Mouse (Mus musculus) frontal cortex, postnatal 36 days (tissue): ENCODE results near the gene Gse1.

Experiments
- DNase-seq, 2 experiments: peaks; one replicate each; pipeline ENCODE4 v3.0.0; 2022; ENCODE audit warnings: low spot score in 2 of 2

Gene Gse1

DNA sequence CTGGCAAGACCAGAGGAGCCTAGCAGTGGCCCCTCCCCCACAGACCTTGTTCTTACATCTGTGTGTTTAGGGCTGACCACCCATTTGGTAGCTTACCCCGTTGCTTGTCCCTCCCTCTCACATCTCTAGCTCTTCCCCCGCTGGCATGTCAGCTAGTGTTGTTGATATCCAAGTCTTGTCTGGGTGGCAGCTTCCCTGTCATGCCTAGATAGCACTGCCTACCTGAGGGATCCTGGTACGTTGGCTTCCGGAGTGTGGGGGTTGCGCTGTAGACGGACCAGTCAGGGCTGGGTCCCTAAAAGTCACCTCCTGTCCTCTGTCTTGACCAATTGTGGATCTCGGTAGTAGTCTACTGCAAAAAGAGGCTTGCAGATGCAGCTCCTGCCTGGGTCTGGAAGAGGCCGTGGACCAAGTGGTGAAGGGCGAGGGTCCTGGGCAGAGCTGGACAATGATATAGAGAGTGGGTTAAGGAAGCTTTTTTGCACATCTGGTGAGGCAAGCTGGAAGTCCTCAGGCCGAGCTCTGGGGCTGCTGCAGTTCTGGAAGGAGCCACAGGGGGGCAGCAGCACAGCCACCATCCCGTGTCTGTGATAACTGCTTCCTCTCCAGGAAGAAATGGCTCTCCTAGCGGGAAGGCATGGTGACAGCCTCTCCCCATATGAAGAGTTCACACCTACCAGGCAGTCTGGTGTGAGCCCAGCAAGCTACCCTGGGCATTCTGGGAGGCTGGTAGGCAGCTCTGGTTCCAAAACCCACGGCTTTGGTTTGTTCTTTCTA lies 341.9 kb downstream of the Gse1 start:
- DNase-seq, result peak; percentile 84 to 86

DNA sequence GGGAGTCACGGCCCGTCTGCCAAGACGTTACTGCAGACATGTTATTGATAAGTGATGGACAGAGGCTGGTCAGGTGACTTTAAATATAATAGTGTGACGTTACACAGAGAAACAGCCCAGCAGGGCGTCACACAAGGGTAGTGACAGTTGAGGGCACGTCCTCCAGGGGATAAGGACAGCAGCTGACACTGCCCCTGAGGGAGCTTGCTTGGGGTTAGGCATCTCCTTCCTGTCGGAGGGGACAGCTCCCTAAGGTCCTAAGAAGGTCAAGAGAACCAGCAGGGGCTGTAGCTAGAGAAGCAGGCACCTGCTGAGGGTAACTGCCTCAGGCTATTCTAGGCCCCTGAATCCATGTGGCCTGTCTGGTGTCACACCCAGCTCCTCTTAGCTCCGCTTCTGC lies 343.3 kb downstream of the Gse1 start:
- DNase-seq, result no peak

DNA sequence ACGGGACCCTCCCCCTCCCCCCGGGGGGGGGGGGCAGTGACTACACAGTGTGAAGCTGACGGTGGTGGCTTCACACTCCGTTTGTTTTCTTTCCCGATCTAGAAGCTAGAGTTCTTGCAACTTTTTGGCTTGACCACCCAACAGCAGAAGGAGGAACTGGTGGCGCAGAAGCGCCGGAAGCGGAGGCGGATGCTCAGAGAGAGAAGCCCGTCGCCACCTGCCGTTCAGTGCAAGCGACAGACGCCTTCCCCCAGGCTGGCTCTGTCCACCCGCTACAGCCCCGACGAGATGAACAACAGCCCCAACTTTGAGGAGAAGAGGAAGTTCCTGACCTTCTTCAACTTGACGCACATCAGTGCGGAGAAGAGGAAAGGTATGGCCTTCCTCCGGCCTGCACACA lies 344.3 kb downstream of the Gse1 start:
- peak in 1 of 2 experiments; percentile 64 for DNase-seq

DNA sequence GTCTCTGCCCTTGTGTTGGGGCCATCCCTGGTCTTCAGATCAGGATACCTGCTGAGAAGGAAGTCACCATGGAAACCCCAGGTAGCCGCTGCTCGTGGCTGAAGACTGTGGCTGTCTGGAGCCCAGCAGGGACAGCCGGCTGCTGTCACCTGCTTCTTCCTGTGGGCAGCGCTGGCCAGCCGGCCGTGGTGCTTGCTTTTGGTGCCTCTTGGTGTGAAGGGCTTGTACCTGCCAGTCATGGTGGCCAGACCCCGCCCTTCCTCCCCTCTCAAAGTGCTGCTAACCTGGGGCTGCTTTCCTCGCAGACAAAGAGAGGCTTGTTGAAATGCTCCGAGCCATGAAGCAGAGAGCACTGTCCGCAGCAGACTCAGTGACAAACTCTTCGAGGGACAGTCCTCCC lies 345.6 kb downstream of the Gse1 start:
- DNase-seq, result no peak

DNA sequence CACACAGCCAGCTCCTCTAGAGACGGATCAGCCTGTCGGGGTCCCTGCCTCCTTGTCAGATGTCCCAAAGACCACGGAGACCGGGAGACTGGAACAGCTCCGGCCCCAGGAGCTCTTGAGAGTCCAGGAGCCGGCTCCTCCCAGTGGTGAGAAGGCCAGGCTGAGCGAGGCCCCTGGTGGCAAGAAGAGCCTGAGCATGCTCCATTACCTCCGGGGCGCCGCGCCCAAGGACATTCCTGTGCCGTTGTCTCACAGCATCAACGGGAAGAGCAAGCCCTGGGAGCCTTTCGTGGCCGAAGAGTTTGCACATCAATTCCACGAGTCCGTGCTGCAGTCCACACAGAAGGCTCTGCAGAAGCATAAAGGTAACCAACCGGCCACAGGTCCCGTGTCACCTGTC lies 346.7 kb downstream of the Gse1 start:
- DNase-seq, result no peak

DNA sequence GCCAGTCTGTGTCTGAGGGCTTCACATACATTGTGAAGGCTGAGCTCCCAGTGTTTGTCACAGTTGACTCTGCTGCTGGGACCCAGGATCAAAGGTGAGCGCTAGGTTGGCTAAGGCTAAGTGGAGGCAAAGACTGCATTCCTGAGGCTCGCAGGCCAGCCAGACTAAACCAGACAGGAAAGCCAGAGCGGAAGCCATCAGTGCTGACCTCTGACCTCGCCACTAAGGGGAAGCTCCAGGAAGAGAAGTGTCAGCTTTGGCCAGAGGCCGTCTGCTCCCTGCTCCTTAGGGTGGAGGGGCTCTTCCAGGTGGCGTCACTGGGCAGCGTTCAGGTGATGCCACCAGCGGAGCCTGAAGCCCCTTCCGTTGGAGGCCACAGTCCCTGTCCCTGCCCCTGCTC lies 347.5 kb downstream of the Gse1 start:
- DNase-seq, result no peak

DNA sequence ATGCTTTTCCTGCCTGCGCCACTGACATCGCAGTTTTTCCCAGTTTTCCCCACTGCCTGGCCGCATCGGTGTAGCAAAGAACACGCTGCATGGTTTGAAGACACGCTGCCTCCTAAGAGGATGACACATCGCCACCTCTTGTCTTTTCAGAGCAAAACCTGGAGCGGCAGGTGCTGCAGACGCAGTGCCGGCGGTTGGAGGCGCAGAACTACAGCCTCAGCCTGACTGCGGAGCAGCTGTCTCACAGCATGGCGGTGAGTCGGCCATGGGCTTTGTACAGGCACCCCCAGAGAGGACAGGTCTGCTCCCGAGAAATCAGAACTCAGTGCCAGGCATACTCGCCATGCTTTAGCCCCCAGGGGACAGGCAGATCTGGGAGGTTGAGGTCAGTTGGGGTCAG lies 349.6 kb downstream of the Gse1 start:
- no peak for DNase-seq

DNA sequence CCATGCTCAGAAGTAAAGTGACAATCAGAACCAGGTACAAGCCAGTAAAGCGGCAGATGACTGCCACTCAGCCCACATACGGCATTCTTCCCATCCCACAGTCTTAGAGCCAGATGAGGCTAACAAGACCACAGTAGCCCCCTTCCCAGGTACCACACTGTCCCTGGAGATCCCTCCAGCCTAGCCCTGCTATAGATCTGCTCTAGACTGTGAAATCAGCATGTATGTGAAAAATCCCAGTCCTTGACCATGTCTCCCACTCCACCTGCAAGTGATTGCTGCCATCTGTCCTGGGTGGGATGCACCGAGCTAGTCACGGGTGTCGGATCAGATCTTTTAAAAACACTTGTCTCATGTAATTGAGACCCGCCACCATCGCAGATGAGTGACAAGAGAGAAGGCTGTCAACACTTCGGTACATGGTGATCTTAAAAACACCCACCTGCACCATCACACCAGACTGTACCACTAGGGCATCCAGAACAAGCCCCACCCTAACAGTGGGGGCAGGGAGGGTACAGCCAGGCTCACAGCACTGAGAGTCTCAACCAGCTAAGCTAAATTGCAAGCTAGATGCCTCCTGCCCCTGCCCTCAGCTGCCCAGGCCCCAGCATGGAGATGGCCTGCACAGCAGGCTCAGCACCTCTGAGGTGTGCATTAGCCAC lies 352.2 kb downstream of the Gse1 start:
- no peak for DNase-seq

DNA sequence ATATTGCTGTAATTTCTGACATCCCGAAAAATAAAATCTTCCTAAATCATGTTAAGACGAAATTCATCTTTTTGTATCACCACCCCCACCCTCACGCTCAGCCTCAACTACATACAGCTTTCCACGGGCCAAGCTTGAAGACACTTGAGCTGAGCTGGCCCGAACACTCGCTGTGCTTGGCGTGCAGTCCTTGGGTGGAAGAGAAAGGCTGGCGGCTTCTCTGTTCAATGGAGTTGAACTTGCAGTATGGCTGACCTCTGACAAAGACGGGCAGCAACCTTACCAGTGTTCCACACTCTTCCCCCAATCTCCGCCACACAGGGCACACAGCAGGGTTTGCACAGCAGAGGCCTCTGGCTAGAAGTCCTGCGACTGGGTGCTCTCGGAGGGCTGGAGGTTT lies 353.1 kb downstream of the Gse1 start:
- DNase-seq, result no peak

DNA sequence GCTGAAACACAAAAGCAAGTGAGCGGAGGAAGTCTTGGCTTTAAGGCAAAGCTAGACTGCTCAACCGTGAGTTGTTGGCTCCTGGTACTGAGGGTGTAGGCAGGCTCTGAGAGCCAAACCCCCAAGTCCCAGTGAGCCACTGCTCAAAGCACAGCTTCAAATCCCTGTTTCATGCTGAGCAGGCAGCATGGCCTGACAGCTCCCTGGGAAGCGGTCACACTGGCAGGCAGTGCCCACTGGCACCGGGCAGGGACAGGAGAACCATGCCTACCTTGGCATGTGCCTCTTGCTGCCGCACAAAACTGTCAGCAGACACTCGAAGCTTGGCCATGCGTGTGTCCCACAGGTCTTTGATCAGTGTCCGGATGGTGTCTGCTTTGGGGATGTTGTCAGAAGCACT lies 353.6 kb downstream of the Gse1 start:
- no peak for DNase-seq

DNA sequence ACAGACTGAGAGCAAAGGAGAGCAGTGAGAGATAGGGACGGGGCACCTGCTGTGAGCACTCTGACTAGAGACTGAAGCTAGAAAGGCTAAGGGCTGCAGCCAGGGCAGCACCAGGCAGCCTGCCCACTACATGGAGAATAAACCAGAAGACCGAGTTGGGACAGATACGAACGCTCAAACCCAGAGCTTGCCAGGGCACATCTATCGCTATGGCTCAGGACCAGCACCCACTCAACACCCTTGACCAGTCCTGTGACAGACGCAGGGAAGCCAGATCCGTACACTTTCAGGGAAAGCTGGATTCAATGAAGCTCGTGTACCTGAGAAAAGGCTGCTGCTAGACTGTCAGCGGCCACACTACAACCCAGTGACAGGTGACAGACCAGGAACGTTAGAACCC lies 357.3 kb downstream of the Gse1 start:
- DNase-seq, result no peak

DNA sequence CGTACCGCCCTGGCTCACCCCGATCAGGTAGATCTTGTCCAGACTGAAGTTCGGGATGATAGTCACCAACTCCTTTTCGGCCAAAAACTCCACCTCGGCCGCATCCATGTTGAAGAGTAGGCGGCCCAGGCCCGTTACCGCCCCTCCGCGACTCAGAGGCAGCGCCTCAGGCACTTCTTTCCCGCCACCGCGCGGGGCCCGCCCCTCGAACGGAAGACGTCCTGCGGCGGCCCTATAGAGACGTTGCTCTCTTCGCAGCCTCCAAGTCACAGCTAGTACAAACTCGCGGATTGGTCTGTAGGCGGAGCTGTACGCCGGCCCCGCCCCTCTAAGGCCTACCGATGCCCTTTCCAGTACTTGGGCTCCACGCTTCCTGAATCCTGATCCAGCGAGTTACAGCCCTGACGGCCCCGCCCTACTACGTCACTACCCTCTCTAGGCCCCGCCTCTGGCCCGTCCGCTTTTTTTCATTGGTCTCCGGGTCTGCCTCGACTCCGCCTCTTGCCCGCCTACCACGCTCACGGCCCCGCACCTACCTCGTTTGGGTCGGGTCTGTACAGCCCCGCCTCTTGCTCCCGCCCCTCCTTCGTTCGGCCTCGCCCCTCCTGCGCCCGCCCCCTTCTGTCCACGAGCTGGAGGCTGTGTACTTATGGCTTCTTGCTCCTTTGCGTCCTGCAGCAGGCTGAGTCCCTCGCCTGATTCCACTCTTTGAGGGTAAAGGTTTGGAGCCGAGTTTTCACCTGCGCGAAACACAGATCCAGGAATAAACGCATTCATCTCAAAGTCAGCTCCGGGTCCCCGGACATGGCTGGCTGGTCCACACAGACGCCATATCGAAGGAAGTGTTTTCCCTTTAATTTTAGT lies 360.9 kb downstream of the Gse1 start, which contains the start of gene Gins2:
TSS of gene Gins2 (minus strand) at position 397 of the 864 bp plus-strand sequence.
- DNase-seq, result peak; percentile 99

DNA sequence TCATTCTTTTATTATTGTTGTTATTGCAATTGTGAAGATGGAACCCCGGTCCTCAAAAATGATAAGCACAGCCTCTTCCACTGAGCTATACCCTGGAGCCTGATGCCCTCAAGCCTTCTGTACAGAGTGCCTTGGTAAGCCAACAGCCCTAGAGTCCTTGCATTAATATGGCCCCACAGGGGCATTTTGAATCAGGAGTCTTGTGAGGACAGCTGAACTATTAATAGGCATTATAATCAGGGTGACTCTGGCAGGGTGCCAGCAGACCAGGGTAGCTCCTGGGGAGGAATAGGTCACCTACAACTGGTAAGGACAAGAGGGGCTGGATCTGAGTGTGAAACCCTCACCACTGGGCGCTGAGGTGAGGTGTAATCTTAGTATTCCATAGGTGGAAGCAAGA lies 361.7 kb downstream of the Gse1 start:
- no peak for DNase-seq

DNA sequence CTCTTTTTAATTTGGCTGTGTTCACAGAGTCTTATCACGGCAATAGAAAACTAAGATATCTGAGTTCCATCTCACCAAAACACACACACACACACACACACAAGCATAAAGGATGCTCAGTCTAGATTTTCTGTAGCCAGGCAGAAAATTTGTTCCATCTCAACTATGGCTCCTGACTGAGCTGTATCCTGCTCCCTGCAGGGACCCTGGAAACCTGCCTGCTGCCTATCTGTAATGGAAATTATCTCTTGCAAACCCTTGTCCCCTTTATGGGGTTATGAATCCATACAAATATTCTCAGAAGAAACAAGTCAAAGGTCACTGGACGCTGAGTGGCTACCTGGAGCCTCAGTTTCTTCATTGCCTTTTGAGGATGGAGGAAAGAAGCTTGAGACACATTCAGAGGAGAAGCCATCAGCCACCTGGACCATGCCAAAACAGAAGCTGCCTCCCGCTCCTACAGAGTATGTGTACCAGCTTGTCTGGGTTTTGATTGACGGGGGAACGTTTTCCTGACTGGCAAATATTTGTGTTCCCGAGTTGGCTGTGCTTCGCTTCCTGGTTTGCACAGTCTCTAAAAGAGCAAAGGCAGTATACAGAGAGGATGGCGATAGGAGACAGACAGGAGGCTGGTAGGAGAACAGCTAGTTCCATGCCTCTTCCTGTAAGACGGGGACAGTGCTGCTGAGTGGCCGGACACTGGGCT lies 363.5 kb downstream of the Gse1 start:
- no peak for DNase-seq

DNA sequence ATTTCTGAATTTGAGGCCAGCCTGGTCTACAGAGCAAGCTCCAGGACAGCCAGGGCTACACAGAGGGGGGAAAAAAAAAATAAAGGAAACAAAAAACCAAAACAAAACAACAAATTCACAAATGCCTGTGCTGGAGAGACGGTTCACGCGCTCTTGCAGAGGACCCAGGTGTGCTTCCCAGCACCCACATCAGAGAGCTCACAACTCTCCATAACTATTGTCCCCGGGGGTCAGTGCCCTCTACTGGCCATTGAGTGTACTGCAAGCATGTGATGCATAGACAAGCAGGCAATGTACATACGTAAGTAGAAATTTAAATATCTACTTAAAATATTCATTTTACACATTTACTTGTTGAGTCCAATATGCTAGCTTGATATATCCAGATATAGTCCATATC lies 366.3 kb downstream of the Gse1 start:
- no peak for DNase-seq

DNA sequence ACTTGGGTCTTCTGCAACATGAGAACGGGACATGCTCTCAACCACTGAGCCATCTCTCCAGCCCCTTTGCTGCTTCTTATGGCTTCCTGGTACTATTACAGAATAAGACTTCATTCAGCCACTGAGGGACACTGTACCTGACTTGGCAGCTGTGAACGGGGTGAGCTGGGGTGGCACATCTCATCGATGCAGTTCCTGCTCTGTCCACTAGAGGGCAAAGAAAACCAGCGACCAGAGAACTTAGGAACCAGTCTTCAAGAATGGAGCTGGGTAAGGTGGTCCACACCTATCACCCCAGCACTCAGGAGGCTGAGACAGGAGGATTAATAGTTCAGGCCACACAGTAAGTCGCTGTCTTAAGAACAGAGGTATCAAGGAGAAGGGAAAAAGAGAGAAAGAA lies 367.7 kb downstream of the Gse1 start:
- peak in 1 of 2 experiments; percentile 49 for DNase-seq

DNA sequence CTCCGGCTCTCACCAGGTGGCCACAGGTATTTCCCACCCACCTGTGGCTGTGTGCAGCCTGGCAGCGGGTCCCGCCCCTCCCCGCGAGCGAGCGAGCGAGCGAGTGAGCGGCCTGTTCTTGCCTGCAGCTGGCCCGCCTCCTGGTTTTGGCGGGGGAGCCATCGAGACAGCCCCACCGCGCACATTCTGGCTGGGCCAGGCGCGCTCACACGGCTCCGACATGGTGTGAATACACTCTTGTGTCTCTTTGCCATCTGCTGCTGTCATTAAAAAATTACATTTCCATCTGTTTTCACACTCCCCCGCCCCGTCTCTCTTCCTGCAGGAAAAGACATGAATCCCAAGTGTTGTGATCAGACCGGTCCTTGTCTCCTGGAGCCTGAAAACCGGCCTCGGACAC lies 370.3 kb downstream of the Gse1 start:
- peak; percentile 77 to 91 for DNase-seq

DNA sequence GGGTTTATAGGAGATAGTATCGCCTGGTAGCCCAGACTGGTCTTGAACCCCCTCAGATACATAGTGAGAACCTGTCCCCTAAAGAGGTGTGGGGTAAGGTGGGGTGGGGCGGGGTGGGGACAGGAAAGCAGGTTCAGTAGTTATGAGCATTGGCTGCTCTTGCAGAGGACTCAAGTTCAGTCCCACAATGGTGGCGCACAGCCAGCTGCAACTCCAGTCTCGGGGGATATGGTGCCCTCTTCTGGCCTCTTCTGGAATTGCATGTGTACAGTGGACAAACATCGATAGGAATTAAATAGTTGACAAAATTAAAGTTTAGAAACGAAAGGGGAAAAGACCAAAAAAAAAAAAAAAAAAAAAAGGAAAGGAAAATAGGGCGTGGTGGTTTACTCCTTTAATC lies 371.2 kb downstream of the Gse1 start:
- peak; percentile 71 to 80 for DNase-seq

DNA sequence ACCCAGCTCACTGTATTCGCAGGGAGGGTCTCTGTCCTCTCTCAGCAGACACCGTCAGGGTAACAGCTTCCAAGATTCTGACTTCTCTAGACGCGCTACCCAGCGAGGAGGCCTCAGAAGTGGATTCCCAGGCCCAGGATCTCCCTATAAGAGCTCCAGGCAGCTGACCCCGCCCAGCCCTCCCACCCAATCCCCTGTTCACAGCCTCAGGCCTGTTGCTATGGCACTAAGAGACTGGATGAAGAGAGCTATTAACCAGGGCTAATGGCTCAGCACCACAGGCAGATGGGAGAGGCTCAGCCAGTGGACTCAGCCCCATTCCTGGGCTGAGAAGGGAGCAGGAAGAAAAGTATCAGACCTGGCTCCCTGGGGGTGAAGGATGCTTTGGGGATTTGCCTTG lies 374.4 kb downstream of the Gse1 start:
- DNase-seq, result no peak

DNA sequence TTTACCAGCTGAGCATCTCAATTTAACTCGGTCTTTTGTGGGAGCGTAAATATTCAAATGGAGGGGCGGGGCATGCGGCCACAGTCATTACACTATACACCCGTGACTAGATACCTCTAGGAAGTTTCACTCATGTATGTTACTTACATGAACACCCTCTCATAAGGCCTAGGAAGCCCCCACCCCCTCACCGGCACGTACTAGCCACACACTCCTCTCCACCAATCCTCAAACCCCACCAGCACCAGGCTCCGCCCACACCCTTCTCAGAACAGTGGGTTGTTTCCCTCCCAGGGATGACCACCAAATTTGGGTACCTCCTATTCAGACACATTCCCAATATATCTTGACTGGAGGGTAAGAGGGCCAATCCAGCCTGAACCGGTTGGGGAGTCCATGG lies 379.2 kb downstream of the Gse1 start:
- DNase-seq, result no peak

DNA sequence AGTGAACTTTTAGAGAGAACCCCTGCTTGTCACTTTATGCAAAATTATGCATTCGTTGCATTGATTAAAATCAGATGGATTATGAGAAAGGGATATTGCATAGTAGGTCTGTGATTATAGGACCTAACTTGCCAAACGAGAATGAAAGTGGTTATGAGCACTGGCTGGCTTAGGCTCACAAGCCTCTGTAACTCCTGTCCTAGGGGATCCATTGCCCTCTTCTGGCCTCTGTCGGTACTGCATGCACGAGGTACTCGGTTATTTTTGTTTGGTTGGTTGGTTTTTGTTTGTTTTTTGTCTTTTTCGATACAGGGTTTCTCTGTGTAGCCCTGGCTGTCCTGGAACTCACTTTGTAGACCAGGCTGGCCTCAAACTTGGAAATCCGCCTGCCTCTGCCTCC lies 379.6 kb downstream of the Gse1 start:
- DNase-seq, result peak; percentile 80

DNA sequence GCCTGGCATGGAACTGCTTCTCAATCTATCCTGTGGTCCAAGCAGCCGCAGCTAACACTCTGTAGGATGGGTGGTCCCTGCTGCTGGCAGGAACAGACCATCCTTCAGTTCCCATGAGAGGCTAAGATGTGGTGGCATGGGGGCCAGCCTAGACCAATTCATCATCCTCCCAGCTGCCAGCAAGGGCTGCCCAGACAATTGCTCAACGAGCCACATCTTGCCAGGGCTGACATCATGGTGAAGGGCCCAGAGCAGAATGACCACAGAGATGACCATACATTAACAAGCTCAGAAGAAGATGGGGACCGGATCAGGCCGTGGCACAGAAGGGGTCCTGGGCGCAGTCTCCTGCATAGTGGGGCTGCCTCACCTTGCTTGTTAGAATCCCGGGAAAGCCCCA lies 382.6 kb downstream of the Gse1 start:
- DNase-seq, result no peak
